Mouse (Mus musculus) MEL (cell line): ENCODE results near the gene Clk2. TPM values are rescaled to one million over a fixed set of nuclear protein-coding genes. Genes with fewer than 3 reads are reported as not detected.

Source experiments
- DNase-seq: peaks from one replicate; pipeline ENCODE4 v3.0.0; 2011; ENCODE audit warnings: low read depth, low spot score
- H3K27ac ChIP-seq: 2 replicates; pipeline ENCODE4 v1.5.1; 2012; ENCODE audit warnings: low read depth, mild to moderate bottlenecking, control low read depth, low read length, moderate library complexity; ENCODE audit not compliant: control insufficient read depth
- H3K27me3 ChIP-seq, 2 experiments: fragments of 150-350 bp in 1 of 2; sonication (generic) in 1 of 2; 2 replicates each; pipeline ENCODE4 v1.6.1; 2012; ENCODE audit warnings: low read length in 2 of 2, mild to moderate bottlenecking in 2 of 2, improper control_type of control experiment in 1 of 2, moderate library complexity in 1 of 2; ENCODE audit not compliant: insufficient read depth in 2 of 2, control insufficient read depth in 1 of 2
- H3K36me3 ChIP-seq, 2 experiments: 2 replicates each; pipeline ENCODE4 v1.6.1; 2012 to 2014; ENCODE audit warnings: low read length in 2 of 2, improper control_type of control experiment in 1 of 2, inconsistent platforms in 1 of 2, mild to moderate bottlenecking in 1 of 2; ENCODE audit not compliant: insufficient read depth in 2 of 2, control insufficient read depth in 1 of 2
- H3K4me1 ChIP-seq, 2 experiments: fragments of 150-350 bp in 1 of 2; sonication (generic) in 1 of 2; 2 replicates each; pipeline ENCODE4 v1.6.1; 2012; ENCODE audit warnings: low read length in 2 of 2, improper control_type of control experiment in 1 of 2, mild to moderate bottlenecking in 1 of 2; ENCODE audit not compliant: insufficient read depth in 2 of 2, control insufficient read depth in 1 of 2
- H3K4me3 ChIP-seq, 2 experiments: fragments of 150-350 bp in 1 of 2; sonication (generic) in 1 of 2; 2 replicates each; pipeline ENCODE4 v1.5.1; 2012; ENCODE audit warnings: low read depth in 2 of 2, low read length in 2 of 2, mild to moderate bottlenecking in 2 of 2, moderate library complexity in 2 of 2, control low read depth in 1 of 2, improper control_type of control experiment in 1 of 2; ENCODE audit not compliant: control insufficient read depth in 1 of 2, insufficient read depth in 1 of 2
- H3K79me2 ChIP-seq: 2 replicates; pipeline ENCODE4 v1.6.1; 2012; ENCODE audit warnings: mild to moderate bottlenecking, low read length, moderate library complexity; ENCODE audit not compliant: control insufficient read depth, poor library complexity, insufficient read depth
- H3K9ac ChIP-seq: 2 replicates; pipeline ENCODE4 v1.6.1; 2012; ENCODE audit warnings: low read depth, mild to moderate bottlenecking, control low read depth, low read length, moderate library complexity; ENCODE audit not compliant: control insufficient read depth, poor library complexity, severe bottlenecking
- H3K9me3 ChIP-seq: fragments of 150-350 bp; sonication (generic); replicated peaks from 2 replicates; pipeline ENCODE4 v1.6.1; 2012; ENCODE audit warnings: mild to moderate bottlenecking, low read length, improper control_type of control experiment, moderate library complexity; ENCODE audit not compliant: insufficient read depth
- BHLHE40 ChIP-seq: IDR thresholded peaks from 2 replicates; pipeline ENCODE4 v1.6.1; 2012; ENCODE audit warnings: low read depth, mild to moderate bottlenecking, inconsistent platforms, low read length, improper control_type of control experiment, borderline replicate concordance
- CHD2 ChIP-seq: IDR thresholded peaks from 2 replicates; pipeline ENCODE4 v1.6.1; 2011; ENCODE audit warnings: low read length, improper control_type of control experiment
- CTCF ChIP-seq, 3 experiments: IDR thresholded peaks in 2 of 3; conservative IDR thresholded peaks in 1 of 3; 2 replicates each; pipeline ENCODE4 v1.5.1; 2011 to 2012; ENCODE audit warnings: low read length in 3 of 3, low read depth in 2 of 3, mild to moderate bottlenecking in 2 of 3, improper control_type of control experiment in 1 of 3, inconsistent platforms in 1 of 3, mixed read lengths in 1 of 3, moderate library complexity in 1 of 3; ENCODE audit not compliant: control insufficient read depth in 1 of 3, insufficient read depth in 1 of 3, poor library complexity in 1 of 3, severe bottlenecking in 1 of 3
- E2F4 ChIP-seq: IDR thresholded peaks from 2 replicates; pipeline ENCODE4 v1.6.1; 2011; ENCODE audit warnings: low read depth, low read length, improper control_type of control experiment, borderline replicate concordance
- EP300 ChIP-seq, 2 experiments: IDR thresholded peaks; 2 replicates each; pipeline ENCODE4 v1.6.1; 2011; ENCODE audit warnings: improper control_type of control experiment in 2 of 2, low read length in 2 of 2, low read depth in 1 of 2, mild to moderate bottlenecking in 1 of 2
- ETS1 ChIP-seq: IDR thresholded peaks from 2 replicates; pipeline ENCODE4 v1.6.1; 2012; ENCODE audit warnings: low read depth, mild to moderate bottlenecking, inconsistent platforms, low read length, improper control_type of control experiment, moderate library complexity
- GATA1 ChIP-seq: IDR thresholded peaks from 2 replicates; pipeline ENCODE4 v1.6.1; 2011; ENCODE audit warnings: low read depth, low read length, improper control_type of control experiment
- HCFC1 ChIP-seq: IDR thresholded peaks from 2 replicates; pipeline ENCODE4 v1.6.1; 2012; ENCODE audit warnings: low read depth, mild to moderate bottlenecking, inconsistent platforms, low read length, improper control_type of control experiment, moderate library complexity
- MAZ ChIP-seq: IDR thresholded peaks from 2 replicates; pipeline ENCODE4 v1.6.1; 2012; ENCODE audit warnings: low read depth, mild to moderate bottlenecking, inconsistent platforms, low read length, improper control_type of control experiment
- MEF2A ChIP-seq: IDR thresholded peaks from 2 replicates; pipeline ENCODE4 v1.6.1; 2014; ENCODE audit warnings: low read depth, mild to moderate bottlenecking, inconsistent platforms, low read length, improper control_type of control experiment; ENCODE audit not compliant: poor library complexity, insufficient replicate concordance, severe bottlenecking; ENCODE audit errors: extremely low read depth
- MYB ChIP-seq: IDR thresholded peaks from 2 replicates; pipeline ENCODE4 v1.6.1; 2011; ENCODE audit warnings: mild to moderate bottlenecking, low read depth, low read length, improper control_type of control experiment
- MYC ChIP-seq: IDR thresholded peaks from 2 replicates; pipeline ENCODE4 v1.6.1; 2011; ENCODE audit warnings: low read depth, mild to moderate bottlenecking, low read length, improper control_type of control experiment, moderate library complexity
- NELFE ChIP-seq: IDR thresholded peaks from 2 replicates; pipeline ENCODE4 v1.6.1; 2011; ENCODE audit warnings: low read depth, low read length, improper control_type of control experiment
- NRF1 ChIP-seq: IDR thresholded peaks from 2 replicates; pipeline ENCODE4 v1.6.1; 2014; ENCODE audit warnings: low read depth, mild to moderate bottlenecking, inconsistent platforms, low read length, improper control_type of control experiment, moderate library complexity; ENCODE audit not compliant: poor library complexity, insufficient read depth, severe bottlenecking
- POLR2A ChIP-seq, 2 experiments: IDR thresholded peaks; 2 replicates each; pipeline ENCODE4 v1.6.1; 2011 to 2012; ENCODE audit warnings: low read length in 2 of 2, mild to moderate bottlenecking in 2 of 2, control low read depth in 1 of 2, improper control_type of control experiment in 1 of 2, low read depth in 1 of 2, moderate library complexity in 1 of 2; ENCODE audit not compliant: control insufficient read depth in 1 of 2, insufficient read depth in 1 of 2, poor library complexity in 1 of 2
- POLR2AphosphoS2 ChIP-seq: IDR thresholded peaks from 2 replicates; pipeline ENCODE4 v1.6.1; 2011; ENCODE audit warnings: low read length, improper control_type of control experiment
- SMC3 ChIP-seq: IDR thresholded peaks from 2 replicates; pipeline ENCODE4 v1.6.1; 2011; ENCODE audit warnings: low read depth, low read length, improper control_type of control experiment
- TAL1 ChIP-seq: IDR thresholded peaks from 2 replicates; pipeline ENCODE4 v1.6.1; 2012; ENCODE audit warnings: mild to moderate bottlenecking, inconsistent platforms, low read length, moderate library complexity, mixed read lengths
- TCF12 ChIP-seq: IDR thresholded peaks from 2 replicates; pipeline ENCODE4 v1.6.1; 2014; ENCODE audit warnings: low read depth, mild to moderate bottlenecking, inconsistent platforms, low read length, improper control_type of control experiment, moderate library complexity
- USF1 ChIP-seq: IDR thresholded peaks from 2 replicates; pipeline ENCODE4 v1.6.1; 2014; ENCODE audit warnings: low read depth, mild to moderate bottlenecking, inconsistent platforms, low read length, improper control_type of control experiment, moderate library complexity
- ZC3H11A ChIP-seq: IDR thresholded peaks from 2 replicates; pipeline ENCODE4 v1.6.1; 2012; ENCODE audit warnings: low read depth, mild to moderate bottlenecking, inconsistent platforms, low read length, improper control_type of control experiment
- ZKSCAN1 ChIP-seq: IDR thresholded peaks from 2 replicates; pipeline ENCODE4 v1.6.1; 2012; ENCODE audit warnings: low read depth, mild to moderate bottlenecking, inconsistent platforms, low read length, improper control_type of control experiment, moderate library complexity
- ZNF384 ChIP-seq: IDR thresholded peaks from 2 replicates; pipeline ENCODE4 v1.6.1; 2012; ENCODE audit warnings: low read depth, mild to moderate bottlenecking, inconsistent platforms, low read length, improper control_type of control experiment
- polyA plus RNA-seq, 2 experiments: library from polyadenylated mRNA; stranded (reverse) in 1 of 2; unstranded in 1 of 2; fragments of >175 nt in 1 of 2; fragments of >200 nt in 1 of 2; gene quantifications; 2 replicates each; pipeline versions ENCODE4 v1.2.1 to v1.2.4; 2012; ENCODE audit warnings: low replicate concordance in 2 of 2, low read depth in 1 of 2; ENCODE audit not compliant: insufficient read length in 2 of 2, insufficient read depth in 1 of 2, missing spikeins in 1 of 2
- total RNA-seq: library from RNA; depleted of rRNA; stranded (reverse); fragments of 300-350 nt; gene quantifications from 2 replicates; pipeline ENCODE4 v1.2.3, GENCODE M21; 2012

Gene Clk2
- total and polyA plus RNA-seq, 3 experiments, result 28.2 to 138 (median 83.6) TPM

DNA sequence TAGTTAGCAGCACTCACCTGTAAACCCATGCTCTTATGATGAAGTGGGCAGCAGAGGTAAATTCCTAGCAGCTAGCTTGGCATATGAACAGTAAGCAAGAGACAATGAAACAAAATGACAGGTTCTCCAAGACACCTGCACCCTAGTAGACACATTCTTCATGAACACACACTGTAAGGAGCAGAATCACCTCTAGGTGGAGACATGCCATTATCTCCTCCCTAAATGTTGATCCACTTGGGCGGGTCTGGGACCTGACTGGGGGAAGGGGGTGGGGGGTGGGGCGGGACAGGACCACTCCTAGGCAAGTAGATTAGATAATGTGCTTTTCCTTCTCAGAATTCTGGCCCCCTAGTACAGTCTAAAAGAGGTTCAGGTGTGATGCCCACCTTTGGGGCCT, 49.1 kb upstream of the Clk2 start (continued):
- TF ChIP-seq MEF2A (no peak), POLR2AphosphoS2 (no peak), E2F4 (no peak), POLR2A (IDR thresholded peaks at IDR 0.05; ENCODE audit: control insufficient read depth in 1 of 2, insufficient read depth in 1 of 2, low read depth in 1 of 2, low read length in 2 of 2, poor library complexity in 1 of 2) (no peak), EP300 (IDR thresholded peaks at IDR 0.05; ENCODE audit: low read depth in 1 of 2, low read length in 2 of 2) (no peak), GATA1 (peak; percentile 10; the same call in 1 of the 2 replicates), TCF12 (no peak), USF1 (no peak)

DNA sequence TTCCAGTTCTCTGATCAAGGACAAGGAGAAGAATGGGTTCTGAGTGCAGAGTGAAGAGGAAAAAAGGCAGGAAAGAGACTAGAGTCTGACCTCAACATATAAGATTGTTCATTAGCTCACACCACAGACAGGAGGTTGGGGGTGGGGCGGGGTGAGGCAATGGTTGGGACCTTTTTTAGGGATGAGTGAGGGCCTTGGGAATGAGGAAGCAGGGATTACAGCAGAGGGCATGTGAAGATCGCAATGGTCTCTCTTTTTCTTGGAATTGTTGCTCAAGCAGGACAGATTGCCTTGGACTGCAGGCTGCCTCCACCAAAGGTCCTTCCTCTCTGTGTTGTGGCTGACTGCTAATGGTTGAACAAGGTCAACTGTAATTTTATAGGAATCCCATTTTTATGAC, 41.3 kb upstream of the Clk2 start:
- peaks cover 0 to 10% of the 10 kb centered on the region in 2 experiments; a peak in 2 of 4 replicates for H3K36me3 ChIP-seq
- H3K9me3 ChIP-seq, result no peaks in the 10 kb centered on the region
- no peak for TF ChIP-seq GATA1
- TF ChIP-seq ZNF384, result no peak
- TF ChIP-seq ETS1, result no peak
- TF ChIP-seq NELFE, result no peak
- TF ChIP-seq EP300 (IDR thresholded peaks at IDR 0.05; ENCODE audit: low read depth in 1 of 2, low read length in 2 of 2), result no peak
- TF ChIP-seq ZKSCAN1, result no peak
- no peak for TF ChIP-seq CTCF (IDR thresholded peaks at IDR 0.05 in 2 of 3, conservative IDR thresholded peaks at IDR 0.05 in 1 of 3; ENCODE audit: control insufficient read depth in 1 of 3, insufficient read depth in 1 of 3, low read depth in 2 of 3, low read length in 3 of 3, poor library complexity in 1 of 3, severe bottlenecking in 1 of 3)
- no peak for TF ChIP-seq CHD2
- TF ChIP-seq BHLHE40, result no peak
- no peak for TF ChIP-seq MYC
- no peak for TF ChIP-seq MAZ
- no peak for TF ChIP-seq E2F4
- TF ChIP-seq SMC3, result no peak
- TF ChIP-seq NRF1, result no peak
- no peak for TF ChIP-seq HCFC1
- TF ChIP-seq TAL1, result no peak
- no peak for TF ChIP-seq ZC3H11A
- no peak for TF ChIP-seq MYB
- TF ChIP-seq, all 39 proteins: peak for 0
- no peaks in the 10 kb centered on the region for H3K27me3 ChIP-seq
- no peak for DNase-seq
- no peak overlapping the region for H3K9ac ChIP-seq
- H3K4me1 ChIP-seq, result peaks cover 5 to 14% of the 10 kb centered on the region in 2 experiments; a peak in 3 of 4 replicates
- H3K79me2 ChIP-seq, result no peaks in the 10 kb centered on the region
- no peak overlapping the region for H3K27ac ChIP-seq
- no peak overlapping the region for H3K4me3 ChIP-seq
